Mouse (Mus musculus): ENCODE results near the gene Mob4. TPM values are rescaled to one million over a fixed set of nuclear protein-coding genes. Genes with fewer than 3 reads are reported as not detected.

The Mob4 gene
- polyA plus RNA-seq, 1 experiment from 2014 or later: 152 TPM

GRCm38 (mm10) chr1:55171361-55172325 lies 40.6 kb downstream of the Mob4 start:
- Histone ChIP-seq H3K36me3 (no peaks in the 10 kb centered on the region), H3K9me3 (no peaks in the 10 kb centered on the region), H3K27me3 (replicated peaks) (no peaks in the 10 kb centered on the region), H3K4me3 (replicated peaks) (no peak overlapping the region; the same call in 1 of the 2 replicates), H3K27ac (peak overlapping the region; percentile 89; the same call in 1 of the 2 replicates), H3K4me2 (replicated peaks) (no peak overlapping the region; the same call in 1 of the 2 replicates), H3K9ac (no peak overlapping the region), H3K4me1 (replicated peaks) (no peaks in the 10 kb centered on the region)
- WGBS: 65% methylated on average over 22 of the region's 22 CpGs
- no peak for ATAC-seq

- Histone ChIP-seq H3K4me3 (replicated peaks) (no peak overlapping the region), H3K9me3 (no peaks in the 10 kb centered on the region), H3K4me2 (replicated peaks) (no peak overlapping the region; the same call in 1 of the 2 replicates), H3K36me3 (no peaks in the 10 kb centered on the region), H3K9ac (no peak overlapping the region), H3K4me1 (replicated peaks) (no peaks in the 10 kb centered on the region), H3K27me3 (replicated peaks) (no peaks in the 10 kb centered on the region), H3K27ac (peak overlapping the region; percentile 89)
- WGBS: 56% methylated on average over 10 of the region's 10 CpGs
- peak; percentile 94 for ATAC-seq
These were observed 42.9 kb downstream of the Mob4 start for GRCm38 (mm10) chr1:55173720-55174557.

GRCm38 (mm10) chr1:55174558-55175034 lies 43.6 kb downstream of the Mob4 start:
- no peak overlapping the region; the same call in 1 of the 2 replicates for H3K4me2 ChIP-seq (replicated peaks)
- no peak overlapping the region for H3K9ac ChIP-seq

GRCm38 (mm10) chr1:55179917-55180566 lies 49.0 kb downstream of the Mob4 start:
- Histone ChIP-seq H3K4me3 (replicated peaks) (no peak overlapping the region), H3K9ac (no peak overlapping the region), H3K4me2 (replicated peaks) (no peak overlapping the region), H3K9me3 (no peaks in the 10 kb centered on the region), H3K27ac (no peak overlapping the region), H3K27me3 (replicated peaks) (no peaks in the 10 kb centered on the region), H3K36me3 (peaks cover 4% of the 10 kb centered on the region; the same call in 1 of the 2 replicates), H3K4me1 (replicated peaks) (no peaks in the 10 kb centered on the region)
- no peak for ATAC-seq
- WGBS: 78% methylated on average over 5 of the region's 5 CpGs

More at GRCm38 (mm10) chr1:55174558-55175034, 43.6 kb downstream of the Mob4 start:
- Histone ChIP-seq H3K4me3 (replicated peaks) (no peak overlapping the region), H3K27ac (peak overlapping the region; percentile 78), H3K27me3 (replicated peaks) (no peaks in the 10 kb centered on the region), H3K9me3 (no peaks in the 10 kb centered on the region), H3K4me1 (replicated peaks) (no peaks in the 10 kb centered on the region), H3K36me3 (no peaks in the 10 kb centered on the region)
- 15% methylated on average over 3 of the region's 3 CpGs for WGBS
- ATAC-seq: peak; percentile 62

GRCm38 (mm10) chr1:55182392-55182791 lies 51.4 kb downstream of the Mob4 start:
- Histone ChIP-seq H3K4me1 (replicated peaks) (no peaks in the 10 kb centered on the region), H3K4me3 (replicated peaks) (no peak overlapping the region), H3K27me3 (replicated peaks) (no peaks in the 10 kb centered on the region), H3K9me3 (no peaks in the 10 kb centered on the region), H3K36me3 (peaks cover 4% of the 10 kb centered on the region; the same call in 1 of the 2 replicates), H3K9ac (no peak overlapping the region), H3K27ac (no peak overlapping the region), H3K4me2 (replicated peaks) (no peak overlapping the region)
- ATAC-seq: no peak
- WGBS: 64% methylated on average over 5 of the region's 5 CpGs

- H3K36me3 ChIP-seq: no peaks in the 10 kb centered on the region
- no peaks in the 10 kb centered on the region for H3K27me3 ChIP-seq (replicated peaks)
- WGBS: 91% methylated on average over 6 of the region's 6 CpGs
- no peak for ATAC-seq
- H3K9me3 ChIP-seq: no peaks in the 10 kb centered on the region
- H3K4me3 ChIP-seq (replicated peaks): no peak overlapping the region
- no peak overlapping the region for H3K4me2 ChIP-seq (replicated peaks)
- no peaks in the 10 kb centered on the region for H3K4me1 ChIP-seq (replicated peaks)
- H3K9ac ChIP-seq: no peak overlapping the region
- H3K27ac ChIP-seq: no peak overlapping the region
These were observed 54.7 kb downstream of the Mob4 start for GRCm38 (mm10) chr1:55185718-55186117.

GRCm38 (mm10) chr1:55186592-55187210 lies 55.7 kb downstream of the Mob4 start:
- Histone ChIP-seq H3K4me3 (replicated peaks) (no peak overlapping the region), H3K9me3 (no peaks in the 10 kb centered on the region), H3K4me2 (replicated peaks) (no peak overlapping the region), H3K9ac (no peak overlapping the region), H3K36me3 (no peaks in the 10 kb centered on the region), H3K4me1 (replicated peaks) (no peaks in the 10 kb centered on the region), H3K27me3 (replicated peaks) (no peaks in the 10 kb centered on the region), H3K27ac (no peak overlapping the region)
- WGBS: 38% methylated on average over 11 of the region's 11 CpGs
- peak; percentile 23; the same call in 1 of the 2 replicates for ATAC-seq

GRCm38 (mm10) chr1:55192015-55192414 lies 61.0 kb downstream of the Mob4 start:
- Histone ChIP-seq H3K9me3 (no peaks in the 10 kb centered on the region), H3K9ac (no peak overlapping the region), H3K4me2 (replicated peaks) (peak overlapping the region; percentile 55), H3K4me1 (replicated peaks) (peaks cover 18% of the 10 kb centered on the region), H3K36me3 (no peaks in the 10 kb centered on the region), H3K27me3 (replicated peaks) (no peaks in the 10 kb centered on the region), H3K4me3 (replicated peaks) (peak overlapping the region; percentile 32), H3K27ac (peak overlapping the region; percentile 78)
- WGBS: 9% methylated on average over 8 of the region's 8 CpGs
- ATAC-seq: peak; percentile 70

GRCm38 (mm10) chr1:55192824-55193223 lies 61.8 kb downstream of the Mob4 start:
- peak overlapping the region; percentile 48; the same call in 1 of the 2 replicates for H3K27ac ChIP-seq
- ATAC-seq: no peak; the same call in 1 of the 2 replicates
- H3K4me1 ChIP-seq (replicated peaks): peaks cover 18% of the 10 kb centered on the region
- H3K4me2 ChIP-seq (replicated peaks): no peak overlapping the region
- H3K9me3 ChIP-seq: no peaks in the 10 kb centered on the region
- WGBS: 50% methylated on average over 3 of the region's 3 CpGs
- H3K4me3 ChIP-seq (replicated peaks): no peak overlapping the region
- no peaks in the 10 kb centered on the region for H3K36me3 ChIP-seq
- H3K9ac ChIP-seq: no peak overlapping the region
- no peaks in the 10 kb centered on the region for H3K27me3 ChIP-seq (replicated peaks)

GRCm38 (mm10) chr1:55193316-55193715 lies 62.3 kb downstream of the Mob4 start:
- Histone ChIP-seq H3K36me3 (no peaks in the 10 kb centered on the region), H3K27me3 (replicated peaks) (no peaks in the 10 kb centered on the region), H3K4me3 (replicated peaks) (no peak overlapping the region), H3K4me2 (replicated peaks) (no peak overlapping the region), H3K4me1 (replicated peaks) (peaks cover 18% of the 10 kb centered on the region), H3K27ac (peak overlapping the region; percentile 48; the same call in 1 of the 2 replicates), H3K9ac (no peak overlapping the region), H3K9me3 (no peaks in the 10 kb centered on the region)
- WGBS: 39% methylated on average over 2 of the region's 2 CpGs
- ATAC-seq: peak; percentile 58

All from intestine, embryonic 15.5 days (tissue).